Mouse (Mus musculus) hindbrain, embryonic 13.5 days (tissue): ENCODE data around the gene Peli2. TPM values are rescaled to one million over a fixed set of nuclear protein-coding genes. Genes with fewer than 3 reads are reported as not detected.

Experiments
- ATAC-seq: fragments of 200-750 bp; cut with Nextera tagmentation; 2 replicates; pipeline ENCODE4 v1.8.0; 2017; ENCODE audit warnings: moderate TSS enrichment; ENCODE audit not compliant: low FRiP score
- H3K27ac ChIP-seq: fragments of 300-500 bp; sonication (generic); 2 replicates; pipeline ENCODE4 v1.5.1; 2015; ENCODE audit warnings: inconsistent platforms, mild to moderate bottlenecking, moderate library complexity
- H3K27me3 ChIP-seq: fragments of 300-500 bp; sonication (generic); 2 replicates; pipeline ENCODE4 v1.6.1; 2015; ENCODE audit warnings: mild to moderate bottlenecking, inconsistent platforms
- H3K36me3 ChIP-seq: fragments of 300-500 bp; sonication (generic); 2 replicates; pipeline ENCODE4 v1.6.1; 2015; ENCODE audit warnings: mild to moderate bottlenecking, inconsistent platforms
- H3K4me1 ChIP-seq: fragments of 300-500 bp; sonication (generic); replicated peaks from 2 replicates; pipeline ENCODE4 v1.6.1; 2015; ENCODE audit warnings: inconsistent platforms
- H3K4me2 ChIP-seq: fragments of 300-500 bp; sonication (generic); 2 replicates; pipeline ENCODE4 v1.6.1; 2015; ENCODE audit warnings: inconsistent platforms, mild to moderate bottlenecking, moderate library complexity
- H3K4me3 ChIP-seq: fragments of 300-500 bp; sonication (generic); 2 replicates; pipeline ENCODE4 v1.5.1; 2015; ENCODE audit warnings: mild to moderate bottlenecking, inconsistent platforms
- H3K9ac ChIP-seq: fragments of 300-500 bp; sonication (generic); 2 replicates; pipeline ENCODE4 v1.6.1; 2015; ENCODE audit warnings: mild to moderate bottlenecking, inconsistent platforms
- H3K9me3 ChIP-seq: fragments of 300-500 bp; sonication (generic); 2 replicates; pipeline ENCODE4 v1.6.1; 2016; ENCODE audit warnings: inconsistent platforms
- WGBS: fragments of 180-500 bp; shearing (Covaris S2); methylation state at CpG from one replicate; pipeline ENCODE4 v1.1.7; 2015; 5-methylcytosine and 5-hydroxymethylcytosine counted together
- polyA plus RNA-seq: library from polyadenylated mRNA; unstranded; fragments of >200 nt; fragmentation: Nextera tagmentation; extraction: Ambion mirVana; gene quantifications from 2 replicates; pipeline ENCODE4 v1.2.1, GENCODE M21; 2015

The Peli2 gene
- polyA plus RNA-seq, 1 experiment from 2014 or later = 10.6 TPM

- Histone ChIP-seq H3K4me2 (no peak overlapping the region), H3K27ac (no peak overlapping the region), H3K9ac (no peak overlapping the region), H3K4me3 (no peak overlapping the region), H3K9me3 (no peaks in the 10 kb centered on the region), H3K4me1 (peaks cover 19% of the 10 kb centered on the region), H3K36me3 (peaks cover 13% of the 10 kb centered on the region; the same call in 1 of the 2 replicates), H3K27me3 (no peaks in the 10 kb centered on the region)
- no peak for ATAC-seq
- WGBS = 41% methylated on average over 3 of the region's 3 CpGs
Measured at GRCm38 (mm10) chr14:48159401-48159800, 38.8 kb downstream of the Peli2 start.

DNA sequence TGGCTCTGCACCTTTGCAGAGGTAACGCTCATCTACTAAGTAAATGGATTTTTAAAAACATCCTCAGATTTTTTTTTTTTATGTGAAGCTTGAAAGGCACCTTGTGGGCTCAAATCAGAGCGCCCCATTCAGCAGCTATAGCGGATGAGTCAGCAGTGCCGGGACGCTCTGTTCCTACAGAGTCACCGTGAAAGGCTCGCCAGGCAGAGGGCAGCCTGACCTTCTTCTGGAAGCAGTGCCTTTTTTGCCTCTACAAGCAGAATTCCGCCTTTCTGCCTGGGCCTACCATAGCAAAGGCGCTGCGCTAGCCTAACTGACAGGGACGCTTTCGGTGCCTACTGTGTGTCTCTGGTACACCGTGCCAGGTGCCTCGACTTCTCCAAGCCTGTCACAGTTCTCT is 41.8 kb downstream of the Peli2 start:
- Histone ChIP-seq H3K36me3 (peaks cover 13% of the 10 kb centered on the region; the same call in 1 of the 2 replicates), H3K4me3 (no peak overlapping the region), H3K27ac (no peak overlapping the region), H3K27me3 (no peaks in the 10 kb centered on the region), H3K9me3 (no peaks in the 10 kb centered on the region), H3K4me2 (no peak overlapping the region), H3K4me1 (peaks cover 11% of the 10 kb centered on the region), H3K9ac (no peak overlapping the region)
- 81% methylated on average over 14 of the region's 14 CpGs for WGBS
- ATAC-seq = no peak

GRCm38 (mm10) chr14:48164917-48165316 is 44.3 kb downstream of the Peli2 start:
- Histone ChIP-seq H3K27me3 (no peaks in the 10 kb centered on the region), H3K36me3 (peaks cover 13% of the 10 kb centered on the region; the same call in 1 of the 2 replicates), H3K4me3 (no peak overlapping the region), H3K4me1 (peaks cover 10% of the 10 kb centered on the region), H3K27ac (no peak overlapping the region), H3K9ac (no peak overlapping the region), H3K9me3 (no peaks in the 10 kb centered on the region), H3K4me2 (no peak overlapping the region)
- WGBS = 74% methylated on average over 8 of the region's 8 CpGs
- no peak for ATAC-seq

GRCm38 (mm10) chr14:48166396-48166795 is 45.8 kb downstream of the Peli2 start:
- Histone ChIP-seq H3K4me1 (peaks cover 25% of the 10 kb centered on the region), H3K9ac (no peak overlapping the region), H3K27ac (no peak overlapping the region), H3K4me2 (no peak overlapping the region), H3K9me3 (no peaks in the 10 kb centered on the region), H3K36me3 (peaks cover 3% of the 10 kb centered on the region; the same call in 1 of the 2 replicates), H3K27me3 (no peaks in the 10 kb centered on the region), H3K4me3 (no peak overlapping the region)
- no peak for ATAC-seq
- 89% methylated on average over 9 of the region's 9 CpGs for WGBS

GRCm38 (mm10) chr14:48167020-48167419 is 46.4 kb downstream of the Peli2 start:
- Histone ChIP-seq H3K9me3 (no peaks in the 10 kb centered on the region), H3K4me3 (no peak overlapping the region), H3K4me1 (peaks cover 31% of the 10 kb centered on the region), H3K27me3 (no peaks in the 10 kb centered on the region), H3K36me3 (no peaks in the 10 kb centered on the region), H3K9ac (no peak overlapping the region), H3K27ac (no peak overlapping the region), H3K4me2 (no peak overlapping the region)
- 63% methylated on average over 3 of the region's 3 CpGs for WGBS
- ATAC-seq = no peak

- Histone ChIP-seq H3K36me3 (no peaks in the 10 kb centered on the region), H3K4me1 (peaks cover 26% of the 10 kb centered on the region), H3K27me3 (no peaks in the 10 kb centered on the region), H3K4me2 (no peak overlapping the region), H3K9me3 (no peaks in the 10 kb centered on the region), H3K4me3 (no peak overlapping the region), H3K27ac (no peak overlapping the region), H3K9ac (no peak overlapping the region)
- no peak for ATAC-seq
- 91% methylated on average over 6 of the region's 6 CpGs for WGBS
Measured at GRCm38 (mm10) chr14:48168116-48168515, 47.5 kb downstream of the Peli2 start.

DNA sequence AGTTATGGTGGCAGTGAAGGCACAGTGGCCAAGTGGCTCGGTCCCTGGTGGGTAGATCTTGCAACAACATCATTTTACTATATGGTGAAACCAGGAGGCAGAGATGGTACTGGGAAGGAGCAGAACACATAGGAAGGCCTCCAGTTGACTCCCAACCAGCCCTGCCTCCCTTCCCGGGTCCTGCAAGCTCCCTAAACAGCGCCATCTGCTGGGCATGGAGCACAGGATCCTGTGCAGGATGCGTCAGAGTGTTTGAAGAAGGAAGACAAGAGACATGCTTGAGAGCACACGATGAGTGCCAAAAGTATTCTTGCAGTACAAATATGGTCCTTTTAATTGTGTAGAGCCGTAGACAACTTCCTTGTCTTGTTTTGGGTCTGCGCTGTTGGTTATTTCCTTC is 49.3 kb downstream of the Peli2 start:
- Histone ChIP-seq H3K27ac (no peak overlapping the region), H3K4me2 (no peak overlapping the region), H3K9me3 (no peaks in the 10 kb centered on the region), H3K36me3 (no peaks in the 10 kb centered on the region), H3K4me3 (no peak overlapping the region), H3K4me1 (peaks cover 26% of the 10 kb centered on the region), H3K9ac (no peak overlapping the region), H3K27me3 (no peaks in the 10 kb centered on the region)
- WGBS = 47% methylated on average over 7 of the region's 7 CpGs
- ATAC-seq = no peak

DNA sequence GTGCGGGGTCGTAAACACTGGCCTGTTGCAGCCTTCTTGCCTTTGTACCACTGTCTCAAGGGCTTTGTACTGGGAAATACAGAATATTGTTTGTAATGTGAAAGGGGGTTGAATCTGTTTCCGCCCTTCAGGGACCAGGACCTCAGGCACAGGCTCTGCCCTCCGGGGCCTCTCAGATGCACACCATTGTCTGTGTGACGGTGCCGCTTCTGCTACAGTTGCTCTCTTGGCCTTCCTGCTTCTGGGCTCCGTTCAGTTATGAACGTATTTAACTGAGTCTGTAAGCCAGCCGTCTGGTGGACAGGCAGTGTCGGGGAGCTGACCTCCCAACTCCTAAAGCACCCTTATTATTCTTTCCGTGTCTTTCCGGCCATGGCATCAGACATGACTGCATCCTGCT is 50.6 kb downstream of the Peli2 start:
- ATAC-seq = peak; percentile 32; the same call in 1 of the 2 replicates

GRCm38 (mm10) chr14:48172026-48172425 is 51.4 kb downstream of the Peli2 start:
- 21% methylated on average over 8 of the region's 8 CpGs for WGBS
- H3K27ac ChIP-seq = peak overlapping the region; percentile 64
- ATAC-seq = peak; percentile 67; the same call in 1 of the 2 replicates

More for the DNA sequence above, 50.6 kb downstream of the Peli2 start:
- Histone ChIP-seq H3K27me3 (no peaks in the 10 kb centered on the region), H3K4me3 (no peak overlapping the region), H3K4me1 (peaks cover 26% of the 10 kb centered on the region), H3K9me3 (no peaks in the 10 kb centered on the region), H3K36me3 (no peaks in the 10 kb centered on the region), H3K4me2 (no peak overlapping the region), H3K27ac (no peak overlapping the region), H3K9ac (peak overlapping the region; percentile 14; the same call in 1 of the 2 replicates)
- 17% methylated on average over 12 of the region's 12 CpGs for WGBS

GRCm38 (mm10) chr14:48172876-48173275 is 52.3 kb downstream of the Peli2 start:
- Histone ChIP-seq H3K27me3 (no peaks in the 10 kb centered on the region), H3K9ac (no peak overlapping the region), H3K4me3 (no peak overlapping the region), H3K9me3 (no peaks in the 10 kb centered on the region), H3K36me3 (no peaks in the 10 kb centered on the region), H3K4me2 (no peak overlapping the region), H3K4me1 (peaks cover 26% of the 10 kb centered on the region), H3K27ac (no peak overlapping the region)
- WGBS = 90% methylated on average over 8 of the region's 8 CpGs
- ATAC-seq = no peak

More at GRCm38 (mm10) chr14:48172026-48172425, 51.4 kb downstream of the Peli2 start:
- Histone ChIP-seq H3K36me3 (no peaks in the 10 kb centered on the region), H3K4me1 (peaks cover 26% of the 10 kb centered on the region), H3K9ac (no peak overlapping the region), H3K9me3 (no peaks in the 10 kb centered on the region), H3K27me3 (no peaks in the 10 kb centered on the region), H3K4me3 (no peak overlapping the region), H3K4me2 (no peak overlapping the region)

- H3K4me1 ChIP-seq = peaks cover 26% of the 10 kb centered on the region
- no peak overlapping the region for H3K9ac ChIP-seq
- H3K9me3 ChIP-seq = no peaks in the 10 kb centered on the region
- no peaks in the 10 kb centered on the region for H3K27me3 ChIP-seq
- 84% methylated on average over 9 of the region's 9 CpGs for WGBS
- H3K27ac ChIP-seq = no peak overlapping the region
- ATAC-seq = no peak
- H3K4me3 ChIP-seq = no peak overlapping the region
- H3K36me3 ChIP-seq = no peaks in the 10 kb centered on the region
- H3K4me2 ChIP-seq = no peak overlapping the region
Measured at GRCm38 (mm10) chr14:48173840-48174239, 53.2 kb downstream of the Peli2 start.

DNA sequence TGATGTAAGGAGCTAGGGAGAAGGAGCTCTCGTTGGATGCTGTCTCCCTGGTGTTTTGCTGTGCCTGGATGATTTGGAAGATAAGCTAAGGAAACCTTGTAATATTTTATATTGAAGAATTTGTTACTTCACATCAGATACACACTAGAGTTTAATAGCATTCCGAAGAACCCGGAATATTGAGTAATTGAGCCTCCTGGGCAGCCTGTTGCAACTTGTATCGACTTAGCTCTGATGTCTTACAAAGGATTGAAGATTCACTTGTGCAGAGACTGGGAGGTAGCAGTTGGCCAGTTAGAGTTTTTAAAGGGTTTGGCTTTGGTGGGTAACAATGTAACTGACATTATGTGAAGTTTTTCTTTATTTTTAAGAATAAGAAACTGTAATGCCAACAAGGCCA is 53.7 kb downstream of the Peli2 start:
- no peaks in the 10 kb centered on the region for H3K9me3 ChIP-seq
- no peak for ATAC-seq
- H3K4me1 ChIP-seq = peaks cover 26% of the 10 kb centered on the region
- no peak overlapping the region for H3K4me2 ChIP-seq
- H3K27me3 ChIP-seq = no peaks in the 10 kb centered on the region
- H3K36me3 ChIP-seq = no peaks in the 10 kb centered on the region
- 91% methylated on average over 4 of the region's 4 CpGs for WGBS
- H3K9ac ChIP-seq = no peak overlapping the region
- no peak overlapping the region for H3K27ac ChIP-seq
- no peak overlapping the region for H3K4me3 ChIP-seq

DNA sequence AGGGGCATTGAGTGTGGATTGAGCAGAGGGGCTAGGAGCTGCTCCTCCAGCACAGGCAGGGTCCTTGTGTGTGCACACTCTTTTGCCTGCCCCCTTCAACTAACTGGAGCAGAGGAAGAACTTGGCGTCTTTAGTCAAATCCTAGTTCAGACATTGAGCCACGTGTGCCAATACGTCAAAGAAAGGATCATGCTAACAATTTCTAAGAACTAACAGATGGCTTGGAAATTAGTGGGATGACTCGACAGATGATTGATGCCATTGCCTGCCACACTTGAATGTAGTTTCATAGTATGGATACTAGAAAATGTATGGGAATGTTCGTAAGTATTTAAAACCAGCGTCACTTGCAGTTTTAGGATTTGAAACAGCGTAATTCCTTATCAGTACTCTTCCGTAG is 54.5 kb downstream of the Peli2 start:
- H3K27ac ChIP-seq = no peak overlapping the region
- no peaks in the 10 kb centered on the region for H3K27me3 ChIP-seq
- no peaks in the 10 kb centered on the region for H3K36me3 ChIP-seq
- H3K4me1 ChIP-seq = peaks cover 21% of the 10 kb centered on the region
- H3K4me2 ChIP-seq = no peak overlapping the region
- no peak for ATAC-seq
- no peak overlapping the region for H3K4me3 ChIP-seq
- WGBS = 85% methylated on average over 8 of the region's 8 CpGs
- H3K9me3 ChIP-seq = no peaks in the 10 kb centered on the region
- no peak overlapping the region for H3K9ac ChIP-seq
